Mouse (Mus musculus) liver, adult 2 months (tissue): Measurements from ENCODE around the gene Morn1. TPM values are rescaled to one million over a fixed set of nuclear protein-coding genes. Genes with fewer than 3 reads are reported as not detected.

Experiments used
- DNase-seq: peaks from one replicate; pipeline ENCODE4 v3.0.0-alpha.2; 2011; ENCODE audit warnings: low read depth, low spot score; ENCODE audit errors: extremely low read depth
- H3K27ac ChIP-seq: fragments of 200-500 bp; replicated peaks from 2 replicates; pipeline ENCODE4 v1.5.1; 2012; ENCODE audit warnings: low read depth, mild to moderate bottlenecking, control low read depth, inconsistent platforms, low read length; ENCODE audit not compliant: insufficient read depth
- H3K27me3 ChIP-seq: fragments of 200-500 bp; 2 replicates; pipeline ENCODE4 v1.6.1; 2012; ENCODE audit warnings: mild to moderate bottlenecking, moderate library complexity, low read length, inconsistent platforms; ENCODE audit not compliant: control insufficient read depth, insufficient read depth
- H3K36me3 ChIP-seq: fragments of 200-500 bp; 2 replicates; pipeline ENCODE4 v1.6.1; 2012; ENCODE audit warnings: low read length, inconsistent platforms; ENCODE audit not compliant: control insufficient read depth, insufficient read depth
- H3K4me1 ChIP-seq: fragments of 200-500 bp; 2 replicates; pipeline ENCODE4 v1.6.1; 2011; ENCODE audit warnings: low read length; ENCODE audit not compliant: control insufficient read depth, insufficient read depth
- H3K4me3 ChIP-seq: fragments of 200-500 bp; 2 replicates; pipeline ENCODE4 v1.5.1; 2011; ENCODE audit warnings: low read depth, mild to moderate bottlenecking, control low read depth, low read length, moderate library complexity; ENCODE audit not compliant: insufficient read depth
- H3K79me2 ChIP-seq: fragments of 200-500 bp; 2 replicates; pipeline ENCODE4 v1.6.1; 2012; ENCODE audit warnings: inconsistent platforms, mild to moderate bottlenecking, low read length, moderate library complexity; ENCODE audit not compliant: control insufficient read depth, insufficient read depth
- H3K9ac ChIP-seq: fragments of 200-500 bp; 2 replicates; pipeline ENCODE4 v1.6.1; 2012; ENCODE audit warnings: low read depth, mild to moderate bottlenecking, control low read depth, inconsistent platforms, low read length
- CTCF ChIP-seq: fragments of 200-500 bp; IDR thresholded peaks from 2 replicates; pipeline ENCODE4 v1.5.1; 2011; ENCODE audit warnings: low read depth, low read length, control low read depth
- POLR2A ChIP-seq: fragments of 200-500 bp; IDR thresholded peaks from 2 replicates; pipeline ENCODE4 v1.6.1; 2011; ENCODE audit warnings: low read length, control low read depth; ENCODE audit not compliant: insufficient read depth; ENCODE audit errors: extremely low read depth
- WGBS: fragments of 180-500 bp; shearing (Covaris S2); methylation state at CpG from one replicate; pipeline ENCODE4 v1.1.7; 2018; 5-methylcytosine and 5-hydroxymethylcytosine counted together
- polyA plus RNA-seq: library from polyadenylated mRNA; depleted of rRNA; stranded (reverse); fragments of >200 nt; gene quantifications from 2 replicates; pipeline ENCODE4 v1.2.3, GENCODE M21; 2012
- total RNA-seq: library from RNA; depleted of rRNA; stranded (reverse); fragments of >200 nt; gene quantifications from 2 replicates; pipeline ENCODE4 v1.2.3, GENCODE M21; 2014

Morn1 gene
- total and polyA plus RNA-seq, 2 experiments: 3.6 to 4.2 TPM

GRCm38 (mm10) chr4:155121915-155122443, 35.6 kb downstream of the Morn1 start:
- H3K27ac ChIP-seq: no peak overlapping the region
- TF ChIP-seq POLR2A (no peak), CTCF (no peak)
- no peak overlapping the region for H3K9ac ChIP-seq
- no peak overlapping the region for H3K4me3 ChIP-seq
- WGBS: 46% methylated on average over 6 of the region's 6 CpGs
- no peaks in the 10 kb centered on the region for H3K36me3 ChIP-seq
- peaks cover 19% of the 10 kb centered on the region for H3K4me1 ChIP-seq
- H3K27me3 ChIP-seq: no peaks in the 10 kb centered on the region
- H3K79me2 ChIP-seq: no peaks in the 10 kb centered on the region
- DNase-seq: peak; percentile 37

DNA sequence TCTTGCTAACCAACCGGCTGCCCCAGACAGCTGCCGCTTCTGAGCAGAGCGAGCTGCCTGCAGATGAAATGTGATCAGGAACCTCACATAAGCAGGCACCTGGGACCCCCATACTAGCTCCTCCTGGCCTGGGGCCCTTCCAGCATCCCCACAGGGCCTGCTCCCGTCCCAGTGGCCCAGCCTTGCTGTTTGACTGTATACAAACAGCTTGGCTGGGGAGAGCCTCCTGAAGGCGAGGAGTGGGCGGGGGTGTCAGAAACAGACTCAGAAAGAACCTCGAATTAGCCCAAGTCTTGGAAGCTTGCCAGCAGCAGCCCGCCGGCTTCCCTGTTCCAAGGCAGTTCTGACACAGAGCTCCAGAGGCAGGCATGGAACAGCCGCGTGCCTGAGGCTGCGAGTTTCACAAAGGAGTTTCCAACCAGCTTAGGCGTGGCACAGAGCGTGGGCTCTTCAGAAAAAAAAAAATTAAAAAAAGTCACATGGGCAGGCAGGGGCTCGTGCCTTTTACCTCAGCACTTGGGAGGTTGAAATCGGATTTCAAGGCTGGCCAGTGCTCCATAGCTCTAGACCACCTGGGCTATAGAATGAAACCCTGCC, 36.2 kb downstream of the Morn1 start:
- no peak overlapping the region for H3K4me3 ChIP-seq
- 80% methylated on average over 16 of the region's 16 CpGs for WGBS
- peaks cover 19% of the 10 kb centered on the region for H3K4me1 ChIP-seq
- no peak overlapping the region for H3K9ac ChIP-seq
- H3K27ac ChIP-seq: no peak overlapping the region
- no peaks in the 10 kb centered on the region for H3K36me3 ChIP-seq
- H3K27me3 ChIP-seq: no peaks in the 10 kb centered on the region
- no peaks in the 10 kb centered on the region for H3K79me2 ChIP-seq
- no peak for DNase-seq
- TF ChIP-seq POLR2A (no peak), CTCF (no peak)

- Histone ChIP-seq H3K36me3 (no peaks in the 10 kb centered on the region), H3K27me3 (no peaks in the 10 kb centered on the region), H3K79me2 (no peaks in the 10 kb centered on the region), H3K4me1 (peaks cover 19% of the 10 kb centered on the region), H3K4me3 (no peak overlapping the region), H3K9ac (no peak overlapping the region), H3K27ac (no peak overlapping the region)
- DNase-seq: peak; percentile 55
- no peak for TF ChIP-seq POLR2A
- TF ChIP-seq CTCF: no peak
- WGBS: 89% methylated on average over 9 of the region's 9 CpGs
Observed at GRCm38 (mm10) chr4:155123868-155124534, 37.6 kb downstream of the Morn1 start.

GRCm38 (mm10) chr4:155125310-155125709, 38.9 kb downstream of the Morn1 start:
- no peaks in the 10 kb centered on the region for H3K27me3 ChIP-seq
- no peaks in the 10 kb centered on the region for H3K79me2 ChIP-seq
- no peak overlapping the region for H3K9ac ChIP-seq
- DNase-seq: no peak
- no peak for TF ChIP-seq CTCF
- no peak for TF ChIP-seq POLR2A
- H3K4me1 ChIP-seq: peaks cover 12% of the 10 kb centered on the region
- no peak overlapping the region for H3K4me3 ChIP-seq
- no peak overlapping the region for H3K27ac ChIP-seq
- no peaks in the 10 kb centered on the region for H3K36me3 ChIP-seq
- WGBS: 63% methylated on average over 7 of the region's 7 CpGs

- no peaks in the 10 kb centered on the region for H3K79me2 ChIP-seq
- no peak overlapping the region for H3K9ac ChIP-seq
- H3K4me1 ChIP-seq: peaks cover 7% of the 10 kb centered on the region
- no peaks in the 10 kb centered on the region for H3K27me3 ChIP-seq
- 90% methylated on average over 5 of the region's 5 CpGs for WGBS
- no peak for DNase-seq
- no peak for TF ChIP-seq CTCF
- no peak for TF ChIP-seq POLR2A
- no peaks in the 10 kb centered on the region for H3K36me3 ChIP-seq
- H3K4me3 ChIP-seq: no peak overlapping the region
- no peak overlapping the region for H3K27ac ChIP-seq
Observed at GRCm38 (mm10) chr4:155126194-155126593, 39.8 kb downstream of the Morn1 start.
